Mouse (Mus musculus) cerebellum, adult 2 months (tissue): ENCODE data around the gene Tmem59. TPM values are rescaled to one million over a fixed set of nuclear protein-coding genes. Genes with fewer than 3 reads are reported as not detected.
A peak's percentile ranks its signal among the peaks of the same experiment; 100 is the strongest.

Experiments
- DNase-seq, 2 experiments: peaks; one replicate each; pipeline ENCODE4 v3.0.0; 2021
- H3K27ac ChIP-seq: fragments of 200-500 bp; 2 replicates; pipeline ENCODE4 v1.5.1; 2012; ENCODE audit warnings: low read length, control low read depth, inconsistent platforms; ENCODE audit not compliant: insufficient read depth
- H3K27me3 ChIP-seq: fragments of 200-500 bp; 2 replicates; pipeline ENCODE4 v1.6.1; 2012; ENCODE audit warnings: inconsistent platforms, mild to moderate bottlenecking, low read length, moderate library complexity; ENCODE audit not compliant: control insufficient read depth, insufficient read depth
- H3K4me1 ChIP-seq: fragments of 200-500 bp; 2 replicates; pipeline ENCODE4 v1.6.1; 2011; ENCODE audit warnings: low read length; ENCODE audit not compliant: control insufficient read depth, insufficient read depth
- H3K4me3 ChIP-seq: fragments of 200-500 bp; replicated peaks from 2 replicates; pipeline ENCODE3; 2011; ENCODE audit warnings: mild to moderate bottlenecking, low read depth, low read length, control low read depth; ENCODE audit not compliant: insufficient read depth
- CTCF ChIP-seq: fragments of 200-500 bp; IDR thresholded peaks from 2 replicates; pipeline ENCODE4 v1.5.1; 2011; ENCODE audit warnings: low read depth, mild to moderate bottlenecking, control low read depth, low read length, moderate library complexity, borderline replicate concordance; ENCODE audit not compliant: insufficient read depth
- POLR2A ChIP-seq: fragments of 200-500 bp; IDR thresholded peaks from 2 replicates; pipeline ENCODE4 v1.6.1; 2011; ENCODE audit warnings: low read length, control low read depth, borderline replicate concordance; ENCODE audit not compliant: insufficient read depth
- WGBS: fragments of 180-500 bp; shearing (Covaris S2); methylation state at CpG from one replicate; pipeline ENCODE4 v1.1.7; 2018; 5-methylcytosine and 5-hydroxymethylcytosine counted together
- polyA plus RNA-seq: library from polyadenylated mRNA; depleted of rRNA; stranded (reverse); fragments of >200 nt; gene quantifications from 2 replicates; pipeline ENCODE4 v1.2.3, GENCODE M21; 2012; rRNA removed

Tmem59 gene
- polyA plus RNA-seq, result 258 and 285 TPM in 2 replicates

DNA sequence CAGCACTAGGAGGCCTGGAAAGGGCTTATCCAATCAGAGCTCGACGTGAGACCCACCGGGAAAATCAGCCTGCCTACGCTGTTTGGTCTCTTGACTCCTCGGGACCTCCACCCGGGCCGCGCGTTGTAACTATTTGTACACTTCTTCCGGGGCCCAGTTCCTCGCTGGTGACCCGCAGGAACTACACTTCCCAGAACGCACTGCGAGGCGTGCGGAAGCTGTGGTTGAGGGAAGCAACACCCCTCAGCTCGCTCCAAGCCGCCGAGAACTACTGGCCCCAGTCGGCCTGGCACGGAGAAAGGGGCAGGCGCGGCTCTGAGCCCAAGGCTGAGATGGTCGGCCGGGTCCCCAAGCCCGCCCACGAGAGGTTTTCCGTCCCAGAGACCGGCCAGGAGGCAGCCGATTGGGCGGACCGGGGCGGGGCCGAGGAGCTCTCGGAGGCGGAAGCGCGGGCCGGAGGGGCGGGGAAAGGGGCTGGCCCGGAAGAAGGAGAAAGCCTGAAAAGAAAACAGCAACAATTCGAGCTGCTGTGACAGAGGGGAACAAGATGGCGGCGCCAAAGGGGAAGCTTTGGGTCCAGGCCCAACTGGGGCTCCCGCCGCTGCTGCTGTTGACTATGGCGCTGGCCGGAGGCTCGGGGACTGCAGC lies at the start of gene Tmem59:
TSS of gene Tmem59 (plus strand) at position 218 of the 648 bp plus-strand sequence.
- H3K27ac ChIP-seq, result peak within 1 kb of the TSS; percentile 84
- under 1% methylated on average over 49 of the region's 49 CpGs for WGBS
- no peaks in the 10 kb centered on the region for H3K27me3 ChIP-seq
- H3K4me3 ChIP-seq, result peak within 1 kb of the TSS; percentile 94
- peak; percentile 97 to 98 for DNase-seq
- TF ChIP-seq CTCF (no peak), POLR2A (peak; percentile 55; the same call in 1 of the 2 replicates)
- peaks cover 3% of the 10 kb centered on the region; the same call in 1 of the 2 replicates for H3K4me1 ChIP-seq

DNA sequence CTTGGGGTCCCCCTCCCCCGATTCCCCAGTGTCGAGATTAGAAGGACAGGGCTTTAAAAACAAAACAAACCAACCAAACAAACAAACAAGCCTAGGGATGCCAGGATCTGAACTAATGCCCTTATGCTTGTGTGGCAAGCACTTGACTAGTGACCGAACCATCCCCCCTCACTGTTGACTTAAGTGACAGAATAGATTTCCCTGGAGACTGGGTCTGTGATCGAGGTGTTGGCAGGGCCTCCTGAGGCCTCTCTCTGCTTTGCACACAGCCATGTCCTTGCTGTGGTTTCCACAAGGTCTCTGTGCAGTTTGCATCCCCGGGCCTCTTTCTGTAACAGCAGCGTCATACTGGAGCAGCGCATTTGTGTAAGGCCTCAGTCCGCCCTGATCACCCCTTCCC lies 48.8 kb upstream of the Tmem59 start:
- TF ChIP-seq POLR2A (no peak), CTCF (no peak)
- no peak for DNase-seq
- Histone ChIP-seq H3K4me3 (no peak overlapping the region), H3K27ac (no peak overlapping the region), H3K4me1 (peaks cover 15% of the 10 kb centered on the region), H3K27me3 (no peaks in the 10 kb centered on the region)
- 86% methylated on average over 8 of the region's 8 CpGs for WGBS

DNA sequence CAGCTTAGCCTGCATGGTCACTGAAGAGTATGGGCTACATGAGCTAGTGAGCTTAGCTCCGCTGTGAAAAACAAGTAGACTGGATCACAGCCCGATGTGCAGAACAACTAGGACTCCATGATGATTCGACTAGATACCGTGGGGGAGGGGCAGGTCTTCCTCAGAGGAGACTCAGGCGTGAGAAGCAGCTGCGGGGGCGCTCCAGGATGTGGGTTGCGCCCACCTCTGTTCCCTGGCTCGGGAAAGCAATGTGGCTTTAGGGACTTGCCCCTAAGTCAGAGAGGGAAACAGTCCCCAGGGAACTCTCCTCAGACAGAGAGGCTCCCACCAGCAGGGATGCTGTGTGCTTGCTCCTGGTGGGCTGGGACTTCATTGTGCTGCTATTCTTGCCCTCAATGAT lies 47.7 kb upstream of the Tmem59 start:
- DNase-seq, result no peak
- Histone ChIP-seq H3K4me3 (no peak overlapping the region), H3K27me3 (no peaks in the 10 kb centered on the region), H3K4me1 (peaks cover 11% of the 10 kb centered on the region), H3K27ac (no peak overlapping the region)
- no peak for TF ChIP-seq POLR2A
- TF ChIP-seq CTCF, result no peak
- 44% methylated on average over 9 of the region's 9 CpGs for WGBS

DNA sequence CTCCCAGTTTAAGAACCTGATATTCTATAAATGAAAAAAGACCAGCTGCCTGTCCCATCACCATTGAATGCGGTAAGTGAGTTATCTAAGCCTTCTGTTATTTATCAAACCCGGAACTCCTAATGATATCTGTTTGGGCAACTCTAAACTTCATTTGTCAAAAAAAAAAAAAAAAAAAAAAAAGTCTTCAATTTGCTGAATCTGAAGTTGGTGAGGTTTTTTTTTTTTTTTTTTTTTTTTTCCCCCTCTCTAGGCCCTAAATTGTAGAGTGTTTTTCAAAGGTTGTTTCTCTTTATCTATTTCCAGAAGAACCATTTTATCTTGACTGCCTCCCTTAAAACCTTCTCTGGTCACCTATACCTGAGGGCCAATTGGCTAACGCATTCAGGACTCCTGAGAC lies 43.3 kb upstream of the Tmem59 start:
- no peak for DNase-seq
- Histone ChIP-seq H3K27ac (no peak overlapping the region), H3K4me3 (no peak overlapping the region), H3K27me3 (no peaks in the 10 kb centered on the region), H3K4me1 (no peaks in the 10 kb centered on the region)
- 94% methylated on average over 3 of the region's 3 CpGs for WGBS
- TF ChIP-seq POLR2A, result no peak

DNA sequence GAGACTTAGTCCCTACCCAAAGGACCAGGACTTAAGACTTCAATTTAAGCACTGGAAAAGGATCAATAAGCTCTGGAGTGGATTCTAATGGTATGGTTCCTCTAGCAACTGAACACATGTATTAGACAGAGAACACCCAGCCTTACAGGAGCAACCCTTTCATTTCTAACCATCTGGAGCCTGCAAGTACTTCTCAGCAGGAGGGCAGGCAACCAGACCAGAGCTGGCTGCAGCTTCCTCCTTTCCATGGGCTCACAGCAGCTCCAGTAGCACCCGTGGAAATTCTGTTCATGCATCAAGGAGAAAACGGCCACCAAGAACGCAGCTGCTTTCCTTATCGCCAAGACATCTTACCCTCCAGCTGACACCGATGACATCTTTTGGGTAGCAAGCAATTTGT lies 42.5 kb upstream of the Tmem59 start:
- no peaks in the 10 kb centered on the region for H3K27me3 ChIP-seq
- H3K4me1 ChIP-seq, result no peaks in the 10 kb centered on the region
- H3K4me3 ChIP-seq, result no peak overlapping the region
- DNase-seq, result peak in 1 of 2 experiments; percentile 32
- WGBS, result 44% methylated on average over 5 of the region's 5 CpGs
- TF ChIP-seq CTCF (no peak), POLR2A (no peak)
- no peak overlapping the region for H3K27ac ChIP-seq

DNA sequence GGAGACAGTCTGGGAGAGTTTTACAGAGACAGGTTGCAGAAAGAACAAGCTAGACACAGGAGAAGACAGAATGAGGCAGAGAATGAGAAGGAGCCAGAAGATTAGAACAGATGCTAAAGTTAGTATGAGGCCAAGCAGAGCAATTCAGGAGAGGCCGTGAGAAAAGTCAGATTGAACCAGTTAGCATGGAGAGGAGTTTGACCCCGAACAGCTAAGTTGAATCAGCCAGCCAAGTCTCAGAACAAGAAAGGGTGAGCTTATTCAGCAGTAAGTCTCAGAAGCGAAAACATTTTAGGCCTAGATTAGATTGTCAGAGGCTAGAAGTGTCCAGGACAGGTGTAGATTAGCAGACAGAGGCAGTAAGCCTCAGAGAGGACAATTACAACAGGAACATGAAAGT lies 41.7 kb upstream of the Tmem59 start:
- H3K27me3 ChIP-seq, result no peaks in the 10 kb centered on the region
- H3K4me1 ChIP-seq, result no peaks in the 10 kb centered on the region
- no peak overlapping the region for H3K27ac ChIP-seq
- H3K4me3 ChIP-seq, result no peak overlapping the region
- WGBS, result 72% methylated on average over 3 of the region's 3 CpGs
- TF ChIP-seq CTCF, result no peak
- DNase-seq, result no peak

DNA sequence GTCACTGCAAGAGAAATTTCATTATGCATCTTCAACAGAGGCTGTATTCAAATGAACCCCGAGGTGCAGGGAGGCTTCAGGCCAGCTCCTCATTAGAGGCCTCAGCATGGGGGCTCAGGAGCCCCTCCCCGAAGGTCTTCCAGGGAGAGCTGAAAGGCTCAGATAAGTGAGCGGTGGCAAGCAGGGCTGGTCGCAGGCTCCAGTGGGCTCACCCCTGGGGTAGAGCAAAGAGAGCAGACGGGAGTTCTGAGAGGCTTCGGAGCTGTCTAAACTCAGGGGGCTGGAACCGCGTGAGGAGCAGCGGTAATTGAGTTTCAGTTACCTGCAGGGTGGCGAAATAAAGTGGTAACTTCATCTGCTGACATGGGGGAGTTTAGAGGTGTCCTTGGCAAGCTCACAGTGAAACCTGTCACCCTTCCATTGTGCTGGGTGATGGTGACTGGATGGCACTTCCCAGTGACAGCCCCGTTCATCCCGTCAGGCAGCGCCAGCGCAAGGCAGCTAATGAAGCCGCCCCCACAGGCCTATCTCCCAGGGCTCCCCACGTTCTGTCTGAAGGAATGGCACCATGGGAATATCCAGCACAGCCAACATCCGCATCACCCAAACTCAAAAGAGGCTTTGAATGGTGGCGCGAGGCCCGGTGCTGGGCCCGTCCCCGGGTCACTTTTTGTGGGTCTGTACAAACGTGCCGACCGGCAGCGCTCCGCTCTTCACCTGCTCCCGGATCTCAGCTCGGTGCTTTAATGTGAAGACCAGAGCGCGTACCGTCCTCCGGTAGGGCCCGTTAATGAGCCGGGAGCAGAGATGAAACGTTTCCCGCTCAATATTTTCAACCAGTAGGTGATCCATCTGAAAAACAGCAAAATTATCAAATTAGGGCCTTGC lies 39.0 kb upstream of the Tmem59 start:
- TF ChIP-seq CTCF (no peak), POLR2A (no peak)
- no peak overlapping the region for H3K27ac ChIP-seq
- 74% methylated on average over 37 of the region's 37 CpGs for WGBS
- no peak for DNase-seq
- H3K27me3 ChIP-seq, result no peaks in the 10 kb centered on the region
- no peaks in the 10 kb centered on the region for H3K4me1 ChIP-seq
- H3K4me3 ChIP-seq, result no peak overlapping the region
